Mouse (Mus musculus): Measurements from ENCODE around the gene Cldn14. TPM values are rescaled to one million over a fixed set of nuclear protein-coding genes. Genes with fewer than 3 reads are reported as not detected.
"Not testable (repeated sequence)": the region's sequence is repeated elsewhere in the genome, so short reads cannot be mapped to it uniquely, and the experiment has no call there.

Cldn14 gene
- polyA plus RNA-seq, 1 experiment = not detected

GRCm38 (mm10) chr16:94003478-94003877, 5.2 kb downstream of the Cldn14 start:
- H3K79me3 ChIP-seq (ENCODE audit: low read depth) = no peaks in the 10 kb centered on the region
- no peaks in the 10 kb centered on the region for H3K36me3 ChIP-seq (ENCODE audit: control insufficient read depth, insufficient read depth)
- H3K27me3 ChIP-seq (ENCODE audit: control insufficient read depth, insufficient read depth, insufficient read length) = peaks cover 12% of the 10 kb centered on the region
- TF ChIP-seq MYOD1 (IDR thresholded peaks at IDR 0.05; ENCODE audit: control insufficient read depth, insufficient read length, low read depth) (no peak), FOSL1 (IDR thresholded peaks at IDR 0.05; ENCODE audit: insufficient read depth, low read length, poor library complexity, severe bottlenecking) (no peak)
- H3K79me2 ChIP-seq (ENCODE audit: control insufficient read depth, insufficient read depth) = no peaks in the 10 kb centered on the region
- no peak overlapping the region for H3ac ChIP-seq (ENCODE audit: control insufficient read depth, insufficient read length, low read depth)
- no peak overlapping the region for H3K4me3 ChIP-seq (ENCODE audit: insufficient read depth, poor library complexity, severe bottlenecking)

- Histone ChIP-seq H3K27me3 (ENCODE audit: control insufficient read depth, insufficient read depth, insufficient read length) (peaks cover 7% of the 10 kb centered on the region), H3K79me3 (ENCODE audit: low read depth) (no peaks in the 10 kb centered on the region), H3K79me2 (ENCODE audit: control insufficient read depth, insufficient read depth) (no peaks in the 10 kb centered on the region), H3K4me3 (ENCODE audit: insufficient read depth, poor library complexity, severe bottlenecking) (no peak overlapping the region), H3ac (ENCODE audit: control insufficient read depth, insufficient read length, low read depth) (no peak overlapping the region), H3K36me3 (ENCODE audit: control insufficient read depth, insufficient read depth) (no peaks in the 10 kb centered on the region)
- TF ChIP-seq MYOG (IDR thresholded peaks at IDR 0.05; ENCODE audit: control insufficient read depth, extremely low read depth, insufficient read length) (no peak), CTCF (IDR thresholded peaks at IDR 0.05; ENCODE audit: control insufficient read depth, insufficient read depth, insufficient read length) (no peak), MYOD1 (IDR thresholded peaks at IDR 0.05; ENCODE audit: control insufficient read depth, insufficient read length, low read depth) (no peak), FOSL1 (IDR thresholded peaks at IDR 0.05; ENCODE audit: insufficient read depth, low read length, poor library complexity, severe bottlenecking) (no peak)
Measured at GRCm38 (mm10) chr16:94001366-94001765, 7.3 kb downstream of the Cldn14 start.

GRCm38 (mm10) chr16:93998895-93999294, 9.7 kb downstream of the Cldn14 start:
- TF ChIP-seq FOSL1 (IDR thresholded peaks at IDR 0.05; ENCODE audit: insufficient read depth, low read length, poor library complexity, severe bottlenecking) (no peak), MAX (IDR thresholded peaks at IDR 0.05) (no peak), MYOD1 (IDR thresholded peaks at IDR 0.05; ENCODE audit: control insufficient read depth, insufficient read length, low read depth) (no peak), MYOG (IDR thresholded peaks at IDR 0.05; ENCODE audit: control insufficient read depth, extremely low read depth, insufficient read length) (no peak), CTCF (IDR thresholded peaks at IDR 0.05; ENCODE audit: control insufficient read depth, insufficient read depth, insufficient read length) (no peak), CEBPB (IDR thresholded peaks at IDR 0.05; ENCODE audit: low read depth) (no peak), USF1 (IDR thresholded peaks at IDR 0.05; ENCODE audit: low read depth) (no peak)
- Histone ChIP-seq H3K36me3 (ENCODE audit: control insufficient read depth, insufficient read depth) (no peaks in the 10 kb centered on the region), H3K27me3 (ENCODE audit: control insufficient read depth, insufficient read depth, insufficient read length) (no peaks in the 10 kb centered on the region), H3K4me3 (ENCODE audit: insufficient read depth, poor library complexity, severe bottlenecking) (no peak overlapping the region), H3K79me3 (ENCODE audit: low read depth) (no peaks in the 10 kb centered on the region), H3K79me2 (ENCODE audit: control insufficient read depth, insufficient read depth) (no peaks in the 10 kb centered on the region), H3ac (ENCODE audit: control insufficient read depth, insufficient read length, low read depth) (no peak overlapping the region)

- Histone ChIP-seq H3ac (ENCODE audit: control insufficient read depth, insufficient read length, low read depth) (no peak overlapping the region), H3K27me3 (ENCODE audit: control insufficient read depth, insufficient read depth, insufficient read length) (peaks cover 5% of the 10 kb centered on the region)
- no peak for TF ChIP-seq MYOG (IDR thresholded peaks at IDR 0.05; ENCODE audit: control insufficient read depth, extremely low read depth, insufficient read length)
- no peak for TF ChIP-seq CEBPB (IDR thresholded peaks at IDR 0.05; ENCODE audit: low read depth)
- no peak for TF ChIP-seq USF1 (IDR thresholded peaks at IDR 0.05; ENCODE audit: low read depth)
Measured at GRCm38 (mm10) chr16:93983576-93983975, 25.1 kb downstream of the Cldn14 start.

GRCm38 (mm10) chr16:93982341-93982740, 26.3 kb downstream of the Cldn14 start:
- no peaks in the 10 kb centered on the region for H3K79me2 ChIP-seq (ENCODE audit: control insufficient read depth, insufficient read depth)
- H3K4me3 ChIP-seq (ENCODE audit: insufficient read depth, poor library complexity, severe bottlenecking) = no peak overlapping the region
- no peak overlapping the region for H3ac ChIP-seq (ENCODE audit: control insufficient read depth, insufficient read length, low read depth)
- H3K36me3 ChIP-seq (ENCODE audit: control insufficient read depth, insufficient read depth) = no peaks in the 10 kb centered on the region
- no peaks in the 10 kb centered on the region for H3K79me3 ChIP-seq (ENCODE audit: low read depth)
- TF ChIP-seq CTCF (IDR thresholded peaks at IDR 0.05; ENCODE audit: control insufficient read depth, insufficient read depth, insufficient read length) = no peak
- H3K27me3 ChIP-seq (ENCODE audit: control insufficient read depth, insufficient read depth, insufficient read length) = no peaks in the 10 kb centered on the region

More at GRCm38 (mm10) chr16:93983576-93983975, 25.1 kb downstream of the Cldn14 start:
- no peaks in the 10 kb centered on the region for H3K36me3 ChIP-seq (ENCODE audit: control insufficient read depth, insufficient read depth)
- no peaks in the 10 kb centered on the region for H3K79me2 ChIP-seq (ENCODE audit: control insufficient read depth, insufficient read depth)
- H3K4me3 ChIP-seq (ENCODE audit: insufficient read depth, poor library complexity, severe bottlenecking) = no peak overlapping the region
- no peaks in the 10 kb centered on the region for H3K79me3 ChIP-seq (ENCODE audit: low read depth)

- no peak overlapping the region for H3ac ChIP-seq (ENCODE audit: control insufficient read depth, insufficient read length, low read depth)
- H3K27me3 ChIP-seq (ENCODE audit: control insufficient read depth, insufficient read depth, insufficient read length) = no peaks in the 10 kb centered on the region
- H3K36me3 ChIP-seq (ENCODE audit: control insufficient read depth, insufficient read depth) = no peaks in the 10 kb centered on the region
- H3K79me2 ChIP-seq (ENCODE audit: control insufficient read depth, insufficient read depth) = no peaks in the 10 kb centered on the region
- no peak overlapping the region for H3K4me3 ChIP-seq (ENCODE audit: insufficient read depth, poor library complexity, severe bottlenecking)
- TF ChIP-seq MYOD1 (IDR thresholded peaks at IDR 0.05; ENCODE audit: control insufficient read depth, insufficient read length, low read depth) (no peak), MAX (IDR thresholded peaks at IDR 0.05) (no peak), MYOG (IDR thresholded peaks at IDR 0.05; ENCODE audit: control insufficient read depth, extremely low read depth, insufficient read length) (no peak), CEBPB (IDR thresholded peaks at IDR 0.05; ENCODE audit: low read depth) (no peak), CTCF (IDR thresholded peaks at IDR 0.05; ENCODE audit: control insufficient read depth, insufficient read depth, insufficient read length) (no peak), USF1 (IDR thresholded peaks at IDR 0.05; ENCODE audit: low read depth) (no peak), FOSL1 (IDR thresholded peaks at IDR 0.05; ENCODE audit: insufficient read depth, low read length, poor library complexity, severe bottlenecking) (no peak)
- no peaks in the 10 kb centered on the region for H3K79me3 ChIP-seq (ENCODE audit: low read depth)
Measured at GRCm38 (mm10) chr16:93981190-93981841, 27.3 kb downstream of the Cldn14 start.

GRCm38 (mm10) chr16:93980338-93980737, 28.3 kb downstream of the Cldn14 start:
- H3K79me3 ChIP-seq (ENCODE audit: low read depth); H3K27me3 ChIP-seq (ENCODE audit: control insufficient read depth, insufficient read depth, insufficient read length); H3K79me2 ChIP-seq (ENCODE audit: control insufficient read depth, insufficient read depth); H3K4me3 ChIP-seq (ENCODE audit: insufficient read depth, poor library complexity, severe bottlenecking); H3ac ChIP-seq (ENCODE audit: control insufficient read depth, insufficient read length, low read depth); H3K36me3 ChIP-seq (ENCODE audit: control insufficient read depth, insufficient read depth): not testable (repeated sequence)

Data from C2C12 (cell line).